Mouse (Mus musculus) MEL (cell line): ENCODE results near the gene Gm20388. TPM values are rescaled to one million over a fixed set of nuclear protein-coding genes. Genes with fewer than 3 reads are reported as not detected.

Experiments used
- DNase-seq: peaks from one replicate; pipeline ENCODE4 v3.0.0; 2011; ENCODE audit warnings: low read depth, low spot score
- H3K27ac ChIP-seq: 2 replicates; pipeline ENCODE4 v1.5.1; 2012; ENCODE audit warnings: low read depth, mild to moderate bottlenecking, control low read depth, low read length, moderate library complexity; ENCODE audit not compliant: control insufficient read depth
- H3K27me3 ChIP-seq, 2 experiments: fragments of 150-350 bp in 1 of 2; sonication (generic) in 1 of 2; 2 replicates each; pipeline ENCODE4 v1.6.1; 2012; ENCODE audit warnings: low read length in 2 of 2, mild to moderate bottlenecking in 2 of 2, improper control_type of control experiment in 1 of 2, moderate library complexity in 1 of 2; ENCODE audit not compliant: insufficient read depth in 2 of 2, control insufficient read depth in 1 of 2
- H3K36me3 ChIP-seq, 2 experiments: 2 replicates each; pipeline ENCODE4 v1.6.1; 2012 to 2014; ENCODE audit warnings: low read length in 2 of 2, improper control_type of control experiment in 1 of 2, inconsistent platforms in 1 of 2, mild to moderate bottlenecking in 1 of 2; ENCODE audit not compliant: insufficient read depth in 2 of 2, control insufficient read depth in 1 of 2
- H3K4me1 ChIP-seq, 2 experiments: fragments of 150-350 bp in 1 of 2; sonication (generic) in 1 of 2; 2 replicates each; pipeline ENCODE4 v1.6.1; 2012; ENCODE audit warnings: low read length in 2 of 2, improper control_type of control experiment in 1 of 2, mild to moderate bottlenecking in 1 of 2; ENCODE audit not compliant: insufficient read depth in 2 of 2, control insufficient read depth in 1 of 2
- H3K4me3 ChIP-seq, 2 experiments: fragments of 150-350 bp in 1 of 2; sonication (generic) in 1 of 2; 2 replicates each; pipeline ENCODE4 v1.5.1; 2012; ENCODE audit warnings: low read depth in 2 of 2, low read length in 2 of 2, mild to moderate bottlenecking in 2 of 2, moderate library complexity in 2 of 2, control low read depth in 1 of 2, improper control_type of control experiment in 1 of 2; ENCODE audit not compliant: control insufficient read depth in 1 of 2, insufficient read depth in 1 of 2
- H3K79me2 ChIP-seq: 2 replicates; pipeline ENCODE4 v1.6.1; 2012; ENCODE audit warnings: mild to moderate bottlenecking, low read length, moderate library complexity; ENCODE audit not compliant: control insufficient read depth, poor library complexity, insufficient read depth
- H3K9ac ChIP-seq: 2 replicates; pipeline ENCODE4 v1.6.1; 2012; ENCODE audit warnings: low read depth, mild to moderate bottlenecking, control low read depth, low read length, moderate library complexity; ENCODE audit not compliant: control insufficient read depth, poor library complexity, severe bottlenecking
- H3K9me3 ChIP-seq: fragments of 150-350 bp; sonication (generic); replicated peaks from 2 replicates; pipeline ENCODE4 v1.6.1; 2012; ENCODE audit warnings: mild to moderate bottlenecking, low read length, improper control_type of control experiment, moderate library complexity; ENCODE audit not compliant: insufficient read depth
- BHLHE40 ChIP-seq: IDR thresholded peaks from 2 replicates; pipeline ENCODE4 v1.6.1; 2012; ENCODE audit warnings: low read depth, mild to moderate bottlenecking, inconsistent platforms, low read length, improper control_type of control experiment, borderline replicate concordance
- CHD2 ChIP-seq: IDR thresholded peaks from 2 replicates; pipeline ENCODE4 v1.6.1; 2011; ENCODE audit warnings: low read length, improper control_type of control experiment
- CTCF ChIP-seq, 3 experiments: IDR thresholded peaks in 2 of 3; conservative IDR thresholded peaks in 1 of 3; 2 replicates each; pipeline ENCODE4 v1.5.1; 2011 to 2012; ENCODE audit warnings: low read length in 3 of 3, low read depth in 2 of 3, mild to moderate bottlenecking in 2 of 3, improper control_type of control experiment in 1 of 3, inconsistent platforms in 1 of 3, mixed read lengths in 1 of 3, moderate library complexity in 1 of 3; ENCODE audit not compliant: control insufficient read depth in 1 of 3, insufficient read depth in 1 of 3, poor library complexity in 1 of 3, severe bottlenecking in 1 of 3
- E2F4 ChIP-seq: IDR thresholded peaks from 2 replicates; pipeline ENCODE4 v1.6.1; 2011; ENCODE audit warnings: low read depth, low read length, improper control_type of control experiment, borderline replicate concordance
- EP300 ChIP-seq, 2 experiments: IDR thresholded peaks; 2 replicates each; pipeline ENCODE4 v1.6.1; 2011; ENCODE audit warnings: improper control_type of control experiment in 2 of 2, low read length in 2 of 2, low read depth in 1 of 2, mild to moderate bottlenecking in 1 of 2
- ETS1 ChIP-seq: IDR thresholded peaks from 2 replicates; pipeline ENCODE4 v1.6.1; 2012; ENCODE audit warnings: low read depth, mild to moderate bottlenecking, inconsistent platforms, low read length, improper control_type of control experiment, moderate library complexity
- GATA1 ChIP-seq: IDR thresholded peaks from 2 replicates; pipeline ENCODE4 v1.6.1; 2011; ENCODE audit warnings: low read depth, low read length, improper control_type of control experiment
- HCFC1 ChIP-seq: IDR thresholded peaks from 2 replicates; pipeline ENCODE4 v1.6.1; 2012; ENCODE audit warnings: low read depth, mild to moderate bottlenecking, inconsistent platforms, low read length, improper control_type of control experiment, moderate library complexity
- JUND ChIP-seq: IDR thresholded peaks from 2 replicates; pipeline ENCODE4 v1.6.1; 2011; ENCODE audit warnings: low read depth, mild to moderate bottlenecking, improper control_type of control experiment, low read length
- KAT2A ChIP-seq: conservative IDR thresholded peaks from 2 replicates; pipeline ENCODE4 v1.6.1; 2012; ENCODE audit warnings: low read depth, low read length, improper control_type of control experiment, inconsistent platforms
- MAFK ChIP-seq: IDR thresholded peaks from 2 replicates; pipeline ENCODE4 v1.6.1; 2011; ENCODE audit warnings: low read depth, mild to moderate bottlenecking, low read length, improper control_type of control experiment, borderline replicate concordance
- MAZ ChIP-seq: IDR thresholded peaks from 2 replicates; pipeline ENCODE4 v1.6.1; 2012; ENCODE audit warnings: low read depth, mild to moderate bottlenecking, inconsistent platforms, low read length, improper control_type of control experiment
- MEF2A ChIP-seq: IDR thresholded peaks from 2 replicates; pipeline ENCODE4 v1.6.1; 2014; ENCODE audit warnings: low read depth, mild to moderate bottlenecking, inconsistent platforms, low read length, improper control_type of control experiment; ENCODE audit not compliant: poor library complexity, insufficient replicate concordance, severe bottlenecking; ENCODE audit errors: extremely low read depth
- MYB ChIP-seq: IDR thresholded peaks from 2 replicates; pipeline ENCODE4 v1.6.1; 2011; ENCODE audit warnings: mild to moderate bottlenecking, low read depth, low read length, improper control_type of control experiment
- MYC ChIP-seq: IDR thresholded peaks from 2 replicates; pipeline ENCODE4 v1.6.1; 2011; ENCODE audit warnings: low read depth, mild to moderate bottlenecking, low read length, improper control_type of control experiment, moderate library complexity
- POLR2A ChIP-seq, 2 experiments: IDR thresholded peaks; 2 replicates each; pipeline ENCODE4 v1.6.1; 2011 to 2012; ENCODE audit warnings: low read length in 2 of 2, mild to moderate bottlenecking in 2 of 2, control low read depth in 1 of 2, improper control_type of control experiment in 1 of 2, low read depth in 1 of 2, moderate library complexity in 1 of 2; ENCODE audit not compliant: control insufficient read depth in 1 of 2, insufficient read depth in 1 of 2, poor library complexity in 1 of 2
- RAD21 ChIP-seq: IDR thresholded peaks from 2 replicates; pipeline ENCODE4 v1.6.1; 2011; ENCODE audit warnings: mild to moderate bottlenecking, low read depth, low read length, improper control_type of control experiment
- RCOR1 ChIP-seq: IDR thresholded peaks from 2 replicates; pipeline ENCODE4 v1.6.1; 2012; ENCODE audit warnings: low read depth, mild to moderate bottlenecking, inconsistent platforms, low read length, improper control_type of control experiment
- SMC3 ChIP-seq: IDR thresholded peaks from 2 replicates; pipeline ENCODE4 v1.6.1; 2011; ENCODE audit warnings: low read depth, low read length, improper control_type of control experiment
- TAL1 ChIP-seq: IDR thresholded peaks from 2 replicates; pipeline ENCODE4 v1.6.1; 2012; ENCODE audit warnings: mild to moderate bottlenecking, inconsistent platforms, low read length, moderate library complexity, mixed read lengths
- TBP ChIP-seq: IDR thresholded peaks from 2 replicates; pipeline ENCODE4 v1.8.0; 2011; ENCODE audit warnings: low read depth, low read length, improper control_type of control experiment
- TCF12 ChIP-seq: IDR thresholded peaks from 2 replicates; pipeline ENCODE4 v1.6.1; 2014; ENCODE audit warnings: low read depth, mild to moderate bottlenecking, inconsistent platforms, low read length, improper control_type of control experiment, moderate library complexity
- UBTF ChIP-seq: IDR thresholded peaks from 2 replicates; pipeline ENCODE4 v1.6.1; 2012; ENCODE audit warnings: low read depth, mild to moderate bottlenecking, inconsistent platforms, low read length, improper control_type of control experiment, moderate library complexity, borderline replicate concordance; ENCODE audit not compliant: insufficient read depth
- USF1 ChIP-seq: IDR thresholded peaks from 2 replicates; pipeline ENCODE4 v1.6.1; 2014; ENCODE audit warnings: low read depth, mild to moderate bottlenecking, inconsistent platforms, low read length, improper control_type of control experiment, moderate library complexity
- ZKSCAN1 ChIP-seq: IDR thresholded peaks from 2 replicates; pipeline ENCODE4 v1.6.1; 2012; ENCODE audit warnings: low read depth, mild to moderate bottlenecking, inconsistent platforms, low read length, improper control_type of control experiment, moderate library complexity
- ZMIZ1 ChIP-seq: IDR thresholded peaks from 2 replicates; pipeline ENCODE4 v1.6.1; 2012; ENCODE audit warnings: low read depth, mild to moderate bottlenecking, inconsistent platforms, low read length, improper control_type of control experiment, moderate library complexity
- polyA plus RNA-seq, 2 experiments: library from polyadenylated mRNA; stranded (reverse) in 1 of 2; unstranded in 1 of 2; fragments of >175 nt in 1 of 2; fragments of >200 nt in 1 of 2; gene quantifications; 2 replicates each; pipeline versions ENCODE4 v1.2.1 to v1.2.4; 2012; ENCODE audit warnings: low replicate concordance in 2 of 2, low read depth in 1 of 2; ENCODE audit not compliant: insufficient read length in 2 of 2, insufficient read depth in 1 of 2, missing spikeins in 1 of 2
- total RNA-seq: library from RNA; depleted of rRNA; stranded (reverse); fragments of 300-350 nt; gene quantifications from 2 replicates; pipeline ENCODE4 v1.2.3, GENCODE M21; 2012

Gm20388 gene
- total and polyA plus RNA-seq, 3 experiments, result 11.1 to 17.8 TPM; not detected in 1

- H3K4me3 ChIP-seq, result peak overlapping the region; percentile 50 to 72
- H3K9me3 ChIP-seq, result no peaks in the 10 kb centered on the region
- peaks cover 0 to 15% of the 10 kb centered on the region in 2 experiments; a peak in 2 of 4 replicates for H3K36me3 ChIP-seq
- DNase-seq, result peak; percentile 82
- H3K27ac ChIP-seq, result peak overlapping the region; percentile 74
- H3K79me2 ChIP-seq, result no peaks in the 10 kb centered on the region; the same call in 1 of the 2 replicates
- TF ChIP-seq MYB (no peak), TAL1 (peak; percentile 58), RCOR1 (peak; percentile 15; the same call in 1 of the 2 replicates), SMC3 (0 out of 2 replicates have a peak, but pooled peaks have one; percentile 11), MAFK (no peak), CTCF (IDR thresholded peaks at IDR 0.05 in 2 of 3, conservative IDR thresholded peaks at IDR 0.05 in 1 of 3; ENCODE audit: control insufficient read depth in 1 of 3, insufficient read depth in 1 of 3, low read depth in 2 of 3, low read length in 3 of 3, poor library complexity in 1 of 3, severe bottlenecking in 1 of 3) (no peak), KAT2A (no peak), TBP (0 out of 2 replicates have a peak, but pooled peaks have one; percentile 44), UBTF (no peak), CHD2 (no peak), MAZ (no peak), GATA1 (peak; percentile 24; the same call in 1 of the 2 replicates), BHLHE40 (no peak), EP300 (IDR thresholded peaks at IDR 0.05; ENCODE audit: low read depth in 1 of 2, low read length in 2 of 2) (peak; percentile 44 to 65; a peak in 2 of 4 replicates), RAD21 (no peak), MYC (peak; percentile 25; the same call in 1 of the 2 replicates)
- H3K9ac ChIP-seq, result peak overlapping the region; percentile 59
- no peaks in the 10 kb centered on the region for H3K27me3 ChIP-seq
- H3K4me1 ChIP-seq, result peaks cover 2 to 50% of the 10 kb centered on the region in 2 experiments; a peak in 3 of 4 replicates
These were observed 2432.2 kb downstream of the Gm20388 start for GRCm38 (mm10) chr8:122342806-122343209.

GRCm38 (mm10) chr8:122343341-122343740 is 2432.7 kb downstream of the Gm20388 start:
- TF ChIP-seq EP300 (IDR thresholded peaks at IDR 0.05; ENCODE audit: low read depth in 1 of 2, low read length in 2 of 2), result no peak
- TF ChIP-seq TAL1, result no peak; the same call in 1 of the 2 replicates
- no peak for TF ChIP-seq ZMIZ1
- TF ChIP-seq JUND, result no peak
- no peak for TF ChIP-seq MEF2A
- TF ChIP-seq CTCF (IDR thresholded peaks at IDR 0.05 in 2 of 3, conservative IDR thresholded peaks at IDR 0.05 in 1 of 3; ENCODE audit: control insufficient read depth in 1 of 3, insufficient read depth in 1 of 3, low read depth in 2 of 3, low read length in 3 of 3, poor library complexity in 1 of 3, severe bottlenecking in 1 of 3), result no peak
- TF ChIP-seq HCFC1, result no peak
- no peak for TF ChIP-seq USF1
- no peak for TF ChIP-seq ETS1
- no peak for TF ChIP-seq POLR2A (IDR thresholded peaks at IDR 0.05; ENCODE audit: control insufficient read depth in 1 of 2, insufficient read depth in 1 of 2, low read depth in 1 of 2, low read length in 2 of 2, poor library complexity in 1 of 2)
- no peak for TF ChIP-seq TCF12
- TF ChIP-seq MAZ, result no peak
- TF ChIP-seq MAFK, result no peak
- no peak for TF ChIP-seq E2F4
- TF ChIP-seq ZKSCAN1, result no peak
- no peak for TF ChIP-seq RCOR1
- no peaks in the 10 kb centered on the region for H3K27me3 ChIP-seq
- H3K4me3 ChIP-seq, result peak overlapping the region; percentile 50 to 72
- DNase-seq, result no peak
- H3K79me2 ChIP-seq, result no peaks in the 10 kb centered on the region; the same call in 1 of the 2 replicates
- H3K36me3 ChIP-seq, result peaks cover 0 to 15% of the 10 kb centered on the region in 2 experiments; a peak in 2 of 4 replicates
- H3K9me3 ChIP-seq, result no peaks in the 10 kb centered on the region
- H3K9ac ChIP-seq, result peak overlapping the region; percentile 59
- peak overlapping the region; percentile 74 for H3K27ac ChIP-seq
- H3K4me1 ChIP-seq, result peaks cover 3 to 54% of the 10 kb centered on the region in 2 experiments; a peak in 3 of 4 replicates
